Mouse (Mus musculus): ENCODE measurements at regions not wholly inside any gene's neighbourhood (a gene's known extent, or its start where the extent isn't known, plus 50 kb on each side); places are given as distances from the start of the nearest gene placed in this dataset.

GRCm38 (mm10) chr7:113685349-113685748 lies 80.4 kb upstream of the Spon1 start:
- 89% methylated on average over 4 of the region's 4 CpGs for WGBS
- Histone ChIP-seq H3K4me1 (ENCODE audit: control insufficient read depth in 2 of 2, insufficient read depth in 2 of 2, low read length in 2 of 2) (peaks cover 8% of the 10 kb centered on the region in 2 experiments; a peak in 2 of 4 replicates), H3K36me3 (ENCODE audit: control insufficient read depth, insufficient read depth, low read length) (no peaks in the 10 kb centered on the region), H3K4me2 (ENCODE audit: low read length) (no peak overlapping the region), H3K4me3 (ENCODE audit: control insufficient read depth in 1 of 2, insufficient read depth in 1 of 2, low read depth in 1 of 2, low read length in 2 of 2) (no peak overlapping the region), H3K27me3 (ENCODE audit: control insufficient read depth, insufficient read depth, low read length) (no peaks in the 10 kb centered on the region), H3K9me3 (ENCODE audit: control insufficient read depth, low read length) (no peaks in the 10 kb centered on the region), H3K9ac (ENCODE audit: low read length) (no peak overlapping the region), H3K27ac (replicated peaks in 1 of 2; ENCODE audit: control insufficient read depth in 1 of 2, insufficient read depth in 1 of 2, low read depth in 2 of 2, low read length in 2 of 2) (no peak overlapping the region)
- ATAC-seq (ENCODE audit: insufficient number of reproducible peaks, insufficient read depth, low FRiP score, low read depth): no peak

DNA sequence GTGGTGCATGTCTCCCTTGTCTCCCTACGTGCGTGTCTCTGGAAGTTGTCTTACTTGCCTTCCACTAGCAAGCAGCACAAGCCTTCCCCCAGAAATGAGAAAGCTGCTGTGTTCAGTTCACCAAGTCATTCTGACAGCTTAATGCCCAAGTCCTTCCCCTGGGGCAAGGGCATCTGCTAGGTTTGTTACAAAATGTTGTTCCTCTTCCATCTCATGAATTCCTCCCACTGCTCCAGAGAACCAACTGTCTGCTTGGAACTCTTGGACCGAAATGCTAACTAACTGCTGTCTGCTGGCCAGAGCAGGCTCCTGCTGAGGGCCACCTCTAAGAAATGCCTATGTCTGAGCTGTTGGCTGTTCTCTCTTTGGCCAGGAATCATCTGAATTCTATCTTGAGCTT lies 79.3 kb upstream of the Spon1 start:
- Histone ChIP-seq H3K4me2 (ENCODE audit: low read length) (no peak overlapping the region), H3K4me3 (ENCODE audit: control insufficient read depth in 1 of 2, insufficient read depth in 1 of 2, low read depth in 1 of 2, low read length in 2 of 2) (no peak overlapping the region), H3K4me1 (ENCODE audit: control insufficient read depth in 2 of 2, insufficient read depth in 2 of 2, low read length in 2 of 2) (peaks cover 8% of the 10 kb centered on the region in 2 experiments; a peak in 2 of 4 replicates), H3K27me3 (ENCODE audit: control insufficient read depth, insufficient read depth, low read length) (no peaks in the 10 kb centered on the region), H3K36me3 (ENCODE audit: control insufficient read depth, insufficient read depth, low read length) (no peaks in the 10 kb centered on the region), H3K9me3 (ENCODE audit: control insufficient read depth, low read length) (no peaks in the 10 kb centered on the region), H3K9ac (ENCODE audit: low read length) (no peak overlapping the region), H3K27ac (replicated peaks in 1 of 2; ENCODE audit: control insufficient read depth in 1 of 2, insufficient read depth in 1 of 2, low read depth in 2 of 2, low read length in 2 of 2) (no peak overlapping the region)
- WGBS: 78% methylated on average over 3 of the region's 3 CpGs
- no peak for ATAC-seq (ENCODE audit: insufficient number of reproducible peaks, insufficient read depth, low FRiP score, low read depth)

DNA sequence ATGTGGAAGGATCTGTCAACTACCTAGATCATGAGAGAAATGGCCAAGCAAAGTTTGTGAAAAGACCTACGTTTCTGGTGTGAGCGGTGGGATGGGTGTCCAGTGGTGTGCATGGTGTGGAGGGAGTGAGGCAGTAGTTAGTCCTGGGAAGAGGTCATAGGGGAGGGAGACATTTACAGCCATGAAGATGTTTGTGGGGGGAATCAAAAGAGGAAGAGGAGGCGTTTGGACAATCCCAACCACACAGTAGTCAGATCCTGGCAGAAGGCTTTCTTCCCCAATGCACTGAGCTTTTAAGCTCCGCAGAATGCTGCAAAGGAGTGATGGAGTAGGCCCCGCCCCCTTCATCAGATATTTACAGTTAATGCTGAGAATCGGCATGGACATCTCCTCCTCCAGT lies 78.2 kb upstream of the Spon1 start:
- H3K9ac ChIP-seq (ENCODE audit: low read length): no peak overlapping the region
- H3K4me1 ChIP-seq (ENCODE audit: control insufficient read depth in 2 of 2, insufficient read depth in 2 of 2, low read length in 2 of 2): peaks cover 8% of the 10 kb centered on the region in 2 experiments; a peak in 2 of 4 replicates
- no peaks in the 10 kb centered on the region for H3K9me3 ChIP-seq (ENCODE audit: control insufficient read depth, low read length)
- no peaks in the 10 kb centered on the region for H3K27me3 ChIP-seq (ENCODE audit: control insufficient read depth, insufficient read depth, low read length)
- whole genome bisulfite sequencing: 77% methylated on average over 6 of the region's 6 CpGs
- H3K27ac ChIP-seq (replicated peaks in 1 of 2; ENCODE audit: control insufficient read depth in 1 of 2, insufficient read depth in 1 of 2, low read depth in 2 of 2, low read length in 2 of 2): no peak overlapping the region
- H3K4me2 ChIP-seq (ENCODE audit: low read length): no peak overlapping the region
- H3K36me3 ChIP-seq (ENCODE audit: control insufficient read depth, insufficient read depth, low read length): no peaks in the 10 kb centered on the region
- ATAC-seq (ENCODE audit: insufficient number of reproducible peaks, insufficient read depth, low FRiP score, low read depth): no peak
- H3K4me3 ChIP-seq (ENCODE audit: control insufficient read depth in 1 of 2, insufficient read depth in 1 of 2, low read depth in 1 of 2, low read length in 2 of 2): no peak overlapping the region

DNA sequence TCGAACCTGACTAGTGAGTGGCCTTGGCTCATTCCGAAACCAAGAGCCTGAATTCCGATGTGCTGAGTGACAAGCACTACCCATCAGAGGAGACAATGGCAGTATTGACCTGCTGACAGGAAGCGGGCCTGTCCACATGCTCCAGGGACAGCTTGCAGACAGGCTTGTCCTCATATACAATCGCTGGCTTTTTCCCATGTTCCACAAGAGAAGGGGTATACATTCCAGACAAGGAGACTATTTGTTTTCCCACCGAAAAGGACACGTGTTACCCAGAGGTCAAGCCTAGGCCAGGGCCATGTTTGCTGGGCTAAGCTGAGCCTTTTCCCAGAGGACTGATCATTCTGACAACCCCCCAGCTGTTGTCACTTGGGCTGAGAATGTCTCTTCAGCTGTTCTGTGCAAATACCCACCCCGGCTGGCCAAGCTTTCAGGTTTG lies 77.5 kb upstream of the Spon1 start:
- 21% methylated on average over 8 of the region's 8 CpGs for WGBS
- H3K4me2 ChIP-seq (ENCODE audit: low read length): no peak overlapping the region
- no peak overlapping the region; a peak in 1 of 4 replicates for H3K27ac ChIP-seq (replicated peaks in 1 of 2; ENCODE audit: control insufficient read depth in 1 of 2, insufficient read depth in 1 of 2, low read depth in 2 of 2, low read length in 2 of 2)
- no peaks in the 10 kb centered on the region for H3K36me3 ChIP-seq (ENCODE audit: control insufficient read depth, insufficient read depth, low read length)
- no peak for ATAC-seq (ENCODE audit: insufficient number of reproducible peaks, insufficient read depth, low FRiP score, low read depth)
- no peaks in the 10 kb centered on the region for H3K27me3 ChIP-seq (ENCODE audit: control insufficient read depth, insufficient read depth, low read length)
- H3K4me3 ChIP-seq (ENCODE audit: control insufficient read depth in 1 of 2, insufficient read depth in 1 of 2, low read depth in 1 of 2, low read length in 2 of 2): no peak overlapping the region
- H3K9me3 ChIP-seq (ENCODE audit: control insufficient read depth, low read length): no peaks in the 10 kb centered on the region
- peaks cover 8% of the 10 kb centered on the region in 2 experiments; a peak in 2 of 4 replicates for H3K4me1 ChIP-seq (ENCODE audit: control insufficient read depth in 2 of 2, insufficient read depth in 2 of 2, low read length in 2 of 2)
- H3K9ac ChIP-seq (ENCODE audit: low read length): no peak overlapping the region

GRCm38 (mm10) chr7:113688717-113689116 lies 77.1 kb upstream of the Spon1 start:
- no peak for ATAC-seq (ENCODE audit: insufficient number of reproducible peaks, insufficient read depth, low FRiP score, low read depth)
- Histone ChIP-seq H3K4me2 (ENCODE audit: low read length) (no peak overlapping the region), H3K9ac (ENCODE audit: low read length) (no peak overlapping the region), H3K9me3 (ENCODE audit: control insufficient read depth, low read length) (no peaks in the 10 kb centered on the region), H3K4me1 (ENCODE audit: control insufficient read depth in 2 of 2, insufficient read depth in 2 of 2, low read length in 2 of 2) (peaks cover 8% of the 10 kb centered on the region in 2 experiments; a peak in 2 of 4 replicates), H3K36me3 (ENCODE audit: control insufficient read depth, insufficient read depth, low read length) (no peaks in the 10 kb centered on the region), H3K27ac (replicated peaks in 1 of 2; ENCODE audit: control insufficient read depth in 1 of 2, insufficient read depth in 1 of 2, low read depth in 2 of 2, low read length in 2 of 2) (no peak overlapping the region; a peak in 1 of 4 replicates), H3K27me3 (ENCODE audit: control insufficient read depth, insufficient read depth, low read length) (no peaks in the 10 kb centered on the region), H3K4me3 (ENCODE audit: control insufficient read depth in 1 of 2, insufficient read depth in 1 of 2, low read depth in 1 of 2, low read length in 2 of 2) (no peak overlapping the region)
- WGBS: 68% methylated on average over 1 of the region's 1 CpGs

- 83% methylated on average over 2 of the region's 2 CpGs for WGBS
- H3K4me1 ChIP-seq (ENCODE audit: control insufficient read depth in 2 of 2, insufficient read depth in 2 of 2, low read length in 2 of 2): peaks cover 8% of the 10 kb centered on the region in 2 experiments; a peak in 2 of 4 replicates
- no peaks in the 10 kb centered on the region for H3K36me3 ChIP-seq (ENCODE audit: control insufficient read depth, insufficient read depth, low read length)
- no peak overlapping the region for H3K27ac ChIP-seq (replicated peaks in 1 of 2; ENCODE audit: control insufficient read depth in 1 of 2, insufficient read depth in 1 of 2, low read depth in 2 of 2, low read length in 2 of 2)
- no peaks in the 10 kb centered on the region for H3K27me3 ChIP-seq (ENCODE audit: control insufficient read depth, insufficient read depth, low read length)
- no peak overlapping the region for H3K4me3 ChIP-seq (ENCODE audit: control insufficient read depth in 1 of 2, insufficient read depth in 1 of 2, low read depth in 1 of 2, low read length in 2 of 2)
- ATAC-seq (ENCODE audit: insufficient number of reproducible peaks, insufficient read depth, low FRiP score, low read depth): no peak
- no peak overlapping the region for H3K4me2 ChIP-seq (ENCODE audit: low read length)
- no peak overlapping the region for H3K9ac ChIP-seq (ENCODE audit: low read length)
- no peaks in the 10 kb centered on the region for H3K9me3 ChIP-seq (ENCODE audit: control insufficient read depth, low read length)
Measured at GRCm38 (mm10) chr7:113689131-113689530, 76.7 kb upstream of the Spon1 start.

GRCm38 (mm10) chr7:113691756-113692155 lies 74.0 kb upstream of the Spon1 start:
- no peaks in the 10 kb centered on the region for H3K9me3 ChIP-seq (ENCODE audit: control insufficient read depth, low read length)
- no peaks in the 10 kb centered on the region for H3K36me3 ChIP-seq (ENCODE audit: control insufficient read depth, insufficient read depth, low read length)
- no peak overlapping the region for H3K4me3 ChIP-seq (ENCODE audit: control insufficient read depth in 1 of 2, insufficient read depth in 1 of 2, low read depth in 1 of 2, low read length in 2 of 2)
- no peak overlapping the region for H3K27ac ChIP-seq (replicated peaks in 1 of 2; ENCODE audit: control insufficient read depth in 1 of 2, insufficient read depth in 1 of 2, low read depth in 2 of 2, low read length in 2 of 2)
- no peak overlapping the region for H3K9ac ChIP-seq (ENCODE audit: low read length)
- WGBS: 40% methylated on average over 2 of the region's 2 CpGs
- no peak for ATAC-seq (ENCODE audit: insufficient number of reproducible peaks, insufficient read depth, low FRiP score, low read depth)
- no peaks in the 10 kb centered on the region for H3K27me3 ChIP-seq (ENCODE audit: control insufficient read depth, insufficient read depth, low read length)
- H3K4me1 ChIP-seq (ENCODE audit: control insufficient read depth in 2 of 2, insufficient read depth in 2 of 2, low read length in 2 of 2): peaks cover 8% of the 10 kb centered on the region in 2 experiments; a peak in 2 of 4 replicates
- H3K4me2 ChIP-seq (ENCODE audit: low read length): no peak overlapping the region

DNA sequence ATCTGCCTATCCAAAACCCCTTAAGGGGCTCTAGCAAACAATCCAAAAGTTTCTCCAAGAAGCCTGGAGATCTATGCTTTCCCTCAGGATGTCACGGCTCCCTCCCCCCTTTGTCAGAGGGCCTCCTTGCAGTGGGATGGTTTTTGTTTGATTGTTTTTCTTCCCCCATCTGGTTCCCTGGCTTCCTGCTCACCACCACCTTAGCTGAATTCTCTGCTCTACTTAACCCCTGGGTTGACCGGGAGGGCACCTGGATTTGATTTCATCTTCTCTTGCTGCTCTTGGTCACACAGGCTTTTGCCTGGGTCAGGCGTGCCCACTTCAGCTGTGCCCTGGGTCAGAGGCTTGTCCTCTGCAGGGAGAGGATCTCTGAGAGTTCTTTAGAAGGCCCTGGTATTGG lies 72.3 kb upstream of the Spon1 start:
- H3K27ac ChIP-seq (replicated peaks in 1 of 2; ENCODE audit: control insufficient read depth in 1 of 2, insufficient read depth in 1 of 2, low read depth in 2 of 2, low read length in 2 of 2): no peak overlapping the region
- H3K9me3 ChIP-seq (ENCODE audit: control insufficient read depth, low read length): no peaks in the 10 kb centered on the region
- WGBS: 58% methylated on average over 3 of the region's 3 CpGs
- H3K36me3 ChIP-seq (ENCODE audit: control insufficient read depth, insufficient read depth, low read length): no peaks in the 10 kb centered on the region
- ATAC-seq (ENCODE audit: insufficient number of reproducible peaks, insufficient read depth, low FRiP score, low read depth): no peak
- no peak overlapping the region for H3K4me3 ChIP-seq (ENCODE audit: control insufficient read depth in 1 of 2, insufficient read depth in 1 of 2, low read depth in 1 of 2, low read length in 2 of 2)
- no peak overlapping the region for H3K9ac ChIP-seq (ENCODE audit: low read length)
- no peaks in the 10 kb centered on the region for H3K27me3 ChIP-seq (ENCODE audit: control insufficient read depth, insufficient read depth, low read length)
- H3K4me1 ChIP-seq (ENCODE audit: control insufficient read depth in 2 of 2, insufficient read depth in 2 of 2, low read length in 2 of 2): peaks cover under 1 to 2% of the 10 kb centered on the region in 2 experiments; a peak in 2 of 4 replicates
- H3K4me2 ChIP-seq (ENCODE audit: low read length): no peak overlapping the region

Data from heart, embryonic 14.5 days (tissue).